Mouse (Mus musculus) megakaryocyte, embryonic 14.5 days (primary cell): ENCODE measurements around the gene Dcaf4.

Experiments used
- FLI1 ChIP-seq: IDR thresholded peaks from 2 replicates; pipeline ENCODE4 v1.6.1; 2012; ENCODE audit warnings: low read length, inconsistent platforms, mixed read lengths
- GATA1 ChIP-seq: IDR thresholded peaks from 3 replicates; pipeline ENCODE4 v1.6.1; 2012; ENCODE audit warnings: mixed read lengths, low read length, inconsistent platforms, borderline replicate concordance

DNA sequence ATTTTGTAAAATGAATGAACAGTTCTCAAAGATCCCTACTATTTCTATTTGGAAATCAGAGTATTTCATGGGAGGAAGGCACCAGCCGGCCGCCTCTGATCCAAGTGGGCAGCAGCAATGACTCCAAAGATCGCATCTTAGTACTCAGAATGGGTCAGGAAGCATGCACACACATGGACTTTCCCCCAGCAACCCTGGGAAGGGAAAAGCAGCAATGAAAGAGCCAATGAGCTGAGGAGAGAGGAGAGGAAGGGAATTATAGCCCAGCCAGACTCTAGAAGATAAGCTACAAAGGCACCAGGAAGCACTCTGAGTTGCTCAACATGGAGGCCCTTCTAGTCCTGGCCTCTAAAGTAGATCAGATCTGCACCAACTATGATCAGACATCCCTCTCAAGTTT, 60.0 kb downstream of the Dcaf4 start:
- no peak for TF ChIP-seq GATA1
- TF ChIP-seq FLI1: no peak
